Mouse (Mus musculus) spleen, postnatal 36 days (tissue): Measurements from ENCODE around the gene Gm525.
"Not testable (repeated sequence)": the region's sequence is repeated elsewhere in the genome, so short reads cannot be mapped to it uniquely, and the experiment has no call there.

ENCODE experiments used
- DNase-seq, 2 experiments: peaks; one replicate each; pipeline ENCODE4 v3.0.0; 2022; ENCODE audit warnings: low spot score in 2 of 2, mixed read lengths in 1 of 2

Gene Gm525

DNA sequence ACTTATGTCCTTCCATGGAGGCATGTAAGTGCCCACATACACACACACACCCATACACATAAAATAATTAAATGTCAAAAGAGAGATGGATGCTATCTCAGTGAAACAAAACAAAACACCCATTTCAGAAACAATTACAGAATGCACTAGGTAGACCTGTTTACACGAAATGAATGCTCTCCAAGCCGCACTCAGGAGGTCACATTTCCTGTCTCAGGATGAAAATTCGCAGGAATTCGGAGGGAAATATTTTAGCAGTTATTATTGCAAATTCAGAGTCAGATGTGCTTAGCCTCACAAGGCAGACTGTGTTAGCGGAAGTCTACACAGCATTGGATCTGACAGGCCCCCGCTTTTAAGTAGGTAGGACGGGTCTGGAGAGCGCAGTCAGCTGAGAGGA is at the start of gene Gm525:
TSS of gene Gm525 (plus strand) at position 301 of the 400 bp plus-strand sequence.
- no peak for DNase-seq

DNA sequence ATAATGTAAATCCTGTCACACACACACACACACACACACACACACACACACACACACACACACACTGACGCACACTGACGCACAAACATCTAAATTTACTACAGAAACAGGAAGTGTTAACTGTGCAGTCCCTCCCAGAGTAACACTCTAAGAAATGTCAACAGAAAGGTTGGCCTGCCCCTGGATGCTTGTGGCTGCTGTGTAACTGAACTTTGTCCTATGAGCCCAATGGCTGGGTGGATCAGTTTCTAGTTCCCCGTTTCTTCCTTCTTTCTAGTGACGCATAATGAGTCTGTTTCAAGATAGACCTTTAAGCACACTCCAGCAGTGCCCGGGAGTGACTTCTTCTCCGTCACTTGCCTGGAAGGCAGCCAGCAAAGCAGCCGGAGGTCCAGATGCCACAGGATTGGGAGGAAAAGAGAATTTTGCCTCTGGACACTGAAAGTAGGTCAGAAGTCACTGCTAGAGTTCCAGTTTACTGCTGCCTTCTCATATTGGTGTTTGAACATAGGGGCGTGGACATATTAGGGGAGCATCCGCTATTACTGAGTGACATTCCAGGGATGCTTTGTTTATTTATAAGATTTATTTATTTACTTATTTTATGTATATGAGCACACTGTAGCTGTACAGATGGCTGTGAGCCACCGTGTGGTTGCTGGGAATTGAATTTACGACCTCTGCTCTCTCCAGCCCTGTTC is 49.3 kb upstream of the Gm525 start:
- peak; percentile 84 to 88 for DNase-seq

DNA sequence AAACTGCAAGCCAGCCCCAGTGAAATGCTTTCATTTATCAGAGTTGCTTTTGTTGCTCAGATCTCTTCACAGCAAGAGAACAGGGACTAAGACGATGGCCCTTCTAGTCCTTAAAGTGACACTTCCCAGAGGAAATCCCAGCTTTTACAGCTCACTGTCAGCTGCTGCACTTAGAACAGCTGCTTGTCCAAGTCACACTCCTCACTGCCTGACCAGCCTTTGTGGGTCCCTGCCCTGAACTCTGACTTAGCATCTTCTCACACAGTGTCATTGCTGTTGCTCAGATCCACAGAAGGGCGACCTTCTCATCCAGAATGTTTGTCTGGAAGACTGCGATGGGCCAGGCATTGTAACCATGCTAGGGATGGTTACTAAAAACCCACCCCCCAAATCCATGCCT is 48.0 kb upstream of the Gm525 start:
- DNase-seq = no peak

DNA sequence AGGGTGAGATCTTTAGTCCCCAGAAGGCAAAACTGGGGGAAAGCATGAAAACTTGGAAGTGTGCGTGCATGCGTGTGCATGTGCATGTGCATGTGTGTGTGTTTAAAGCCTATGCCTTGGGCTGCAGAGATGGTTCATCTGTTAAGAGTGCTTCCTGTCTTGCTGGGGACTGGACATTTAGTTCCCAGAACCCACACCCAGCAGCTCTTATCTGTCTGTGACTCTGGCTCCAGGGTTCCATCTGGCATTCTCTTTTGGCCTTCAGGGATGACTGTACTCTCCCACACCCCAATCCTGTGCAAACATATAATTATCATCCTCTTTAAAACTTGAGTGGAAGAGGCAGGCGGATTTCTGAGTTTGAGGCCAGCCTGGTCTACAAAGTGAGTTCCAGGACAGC is 47.5 kb upstream of the Gm525 start:
- DNase-seq = no peak

DNA sequence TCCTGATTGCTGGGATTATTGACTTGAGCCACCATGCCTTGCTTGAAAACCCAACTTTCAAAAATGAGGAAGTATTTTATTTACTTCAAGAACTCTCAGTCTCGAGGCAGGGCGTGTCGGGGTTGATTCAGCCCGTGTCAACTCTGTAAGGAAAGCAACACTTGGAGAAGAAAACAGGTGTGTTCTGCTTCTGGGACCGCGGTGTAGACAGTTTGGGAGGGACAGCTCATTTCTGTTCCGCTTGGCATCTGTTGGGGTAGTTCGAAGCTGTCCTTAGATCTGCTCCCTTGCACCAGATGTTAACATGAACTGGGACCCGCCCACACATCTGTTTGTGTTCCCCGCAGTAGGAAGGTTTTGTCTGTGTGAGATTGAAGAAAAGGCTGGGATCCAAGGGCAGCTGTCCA is 45.7 kb upstream of the Gm525 start:
- DNase-seq = peak; percentile 82 to 86

DNA sequence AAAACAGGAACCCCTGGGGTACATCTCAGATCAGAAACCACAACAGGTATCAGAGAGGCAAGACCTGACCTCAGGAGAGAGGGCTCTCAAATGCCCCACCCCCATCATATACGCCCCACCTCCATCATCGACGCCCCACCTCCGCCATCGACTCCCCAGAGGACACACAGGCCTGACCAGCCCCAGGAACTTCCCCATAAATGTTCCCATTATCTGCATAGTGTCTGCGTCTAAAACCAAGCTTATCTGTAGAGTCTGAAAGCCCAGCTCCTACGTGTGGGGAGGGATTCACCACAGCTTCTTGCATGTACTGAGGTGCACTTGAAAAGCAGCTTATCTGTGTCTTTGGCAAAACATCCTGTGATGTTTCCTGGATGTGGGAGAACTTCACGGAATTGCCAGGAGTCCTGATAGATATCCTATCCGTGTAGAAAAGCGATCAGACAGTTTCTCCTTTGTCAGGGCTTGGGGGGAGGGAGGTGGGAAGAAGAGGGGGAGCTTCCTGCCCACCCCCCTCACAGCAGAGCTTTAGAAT is 44.7 kb upstream of the Gm525 start:
- peak; percentile 91 to 92 for DNase-seq

DNA sequence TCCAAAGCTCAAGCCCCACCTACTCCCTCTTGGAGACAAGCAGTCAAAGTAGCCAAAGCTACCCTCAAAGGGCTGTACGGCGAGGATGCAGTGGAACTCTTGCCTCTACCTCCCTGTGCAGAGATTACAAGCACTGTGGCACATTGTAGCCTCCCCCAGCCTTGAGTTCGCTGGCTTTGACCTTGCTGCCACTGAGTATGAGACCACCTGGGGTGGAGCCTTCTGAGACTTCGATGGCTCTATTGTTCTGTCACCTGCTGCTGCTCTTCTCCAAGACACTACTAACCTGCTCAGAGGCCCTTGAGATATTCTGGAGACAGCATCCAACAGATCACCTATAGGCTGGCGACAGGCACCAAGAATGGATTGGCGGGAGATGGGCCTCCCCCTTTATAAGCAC is 43.1 kb upstream of the Gm525 start:
- no peak for DNase-seq

DNA sequence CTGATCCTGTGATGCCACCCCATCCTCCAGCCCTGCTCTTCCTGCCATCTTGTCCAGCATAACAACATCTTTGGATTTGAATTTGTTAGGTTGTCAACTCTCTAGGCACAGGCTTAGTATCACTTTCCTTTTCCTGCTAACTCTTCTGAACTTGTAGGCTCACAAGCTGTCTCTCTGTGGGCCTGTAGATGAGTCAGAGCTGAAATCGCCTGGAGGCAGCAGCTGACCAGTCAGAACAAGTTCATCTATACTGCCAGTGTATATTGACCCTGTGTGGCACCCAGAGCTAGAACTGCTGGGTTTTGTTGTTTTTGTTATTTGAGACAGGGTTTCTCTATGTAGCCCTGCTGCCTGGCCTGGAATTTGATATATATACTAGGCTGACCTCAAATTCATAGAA is 42.5 kb upstream of the Gm525 start:
- no peak for DNase-seq

DNA sequence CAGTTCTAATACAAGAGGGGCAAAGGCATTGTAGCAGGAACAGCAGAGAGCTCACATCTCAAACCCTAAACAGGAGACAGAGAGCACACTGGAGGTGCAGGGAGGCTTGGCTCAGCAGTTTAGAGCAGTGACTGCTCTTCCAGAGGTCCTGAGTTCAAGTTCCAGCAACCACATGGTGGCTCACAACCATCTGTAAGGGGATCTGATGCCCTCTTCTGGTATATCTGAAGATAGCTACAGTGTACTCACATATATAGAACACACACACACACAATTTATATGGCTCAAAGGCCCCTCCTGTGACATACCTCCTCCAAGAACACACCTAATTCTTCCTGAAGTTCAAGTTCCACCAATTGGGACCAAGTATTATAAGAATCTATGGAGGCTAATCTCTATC is 39.0 kb upstream of the Gm525 start:
- no peak for DNase-seq

DNA sequence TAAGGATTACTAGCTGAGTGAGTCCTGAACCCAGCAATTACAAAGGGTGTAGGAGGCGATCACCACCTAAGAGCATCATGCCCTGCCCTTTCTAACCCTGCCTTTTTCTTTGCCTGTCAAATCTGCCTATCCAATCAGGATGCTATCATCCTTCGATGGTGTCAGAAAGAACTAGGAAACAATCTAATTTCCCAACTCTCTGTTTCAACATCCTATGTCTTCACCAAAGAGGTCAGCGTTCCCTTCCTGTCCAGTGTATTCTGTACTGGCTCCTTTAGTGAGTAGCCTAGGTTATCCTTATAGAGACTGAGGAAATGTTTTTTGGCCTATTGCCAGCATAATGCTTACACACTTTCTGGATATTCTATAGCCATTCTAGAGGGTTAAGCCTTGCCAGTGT is 38.1 kb upstream of the Gm525 start:
- no peak for DNase-seq

DNA sequence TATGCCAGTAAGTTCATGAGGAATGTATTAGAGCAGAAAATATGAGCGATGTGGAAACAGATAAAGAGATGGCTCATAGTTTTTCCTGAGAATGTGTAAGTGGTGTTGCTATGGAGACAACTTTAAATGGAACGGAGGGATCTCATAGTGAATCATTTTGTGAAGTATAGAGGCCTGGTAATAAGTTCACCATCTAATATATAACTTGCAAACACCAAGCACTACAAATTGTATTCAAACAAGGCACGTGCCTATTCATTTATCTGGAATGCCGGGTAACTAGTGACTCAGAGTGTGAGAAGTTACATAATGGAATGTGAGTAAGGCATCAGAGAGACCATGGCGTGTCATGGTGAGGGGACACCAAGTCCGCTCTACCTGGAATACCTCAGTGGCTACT is 35.1 kb upstream of the Gm525 start:
- DNase-seq = no peak

DNA sequence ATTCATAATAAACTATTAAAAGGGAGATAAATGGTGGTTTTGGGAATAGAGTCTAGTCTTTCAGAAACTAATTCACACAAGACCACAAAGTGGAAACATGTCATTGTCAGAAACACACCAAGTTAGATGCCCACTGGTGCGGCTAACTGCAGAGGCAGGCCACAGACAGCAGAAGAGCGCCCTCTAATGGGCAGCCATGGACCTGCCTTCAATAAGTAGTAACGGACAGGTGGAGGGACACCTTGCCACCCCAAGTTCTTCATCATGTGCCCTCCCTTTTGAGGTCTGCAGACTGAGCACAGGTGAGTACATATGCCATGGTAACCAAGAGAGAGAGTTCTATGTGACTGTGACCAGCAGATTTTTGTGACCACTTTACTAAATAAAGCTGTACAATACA is 34.3 kb upstream of the Gm525 start:
- DNase-seq = peak; percentile 70 to 74

DNA sequence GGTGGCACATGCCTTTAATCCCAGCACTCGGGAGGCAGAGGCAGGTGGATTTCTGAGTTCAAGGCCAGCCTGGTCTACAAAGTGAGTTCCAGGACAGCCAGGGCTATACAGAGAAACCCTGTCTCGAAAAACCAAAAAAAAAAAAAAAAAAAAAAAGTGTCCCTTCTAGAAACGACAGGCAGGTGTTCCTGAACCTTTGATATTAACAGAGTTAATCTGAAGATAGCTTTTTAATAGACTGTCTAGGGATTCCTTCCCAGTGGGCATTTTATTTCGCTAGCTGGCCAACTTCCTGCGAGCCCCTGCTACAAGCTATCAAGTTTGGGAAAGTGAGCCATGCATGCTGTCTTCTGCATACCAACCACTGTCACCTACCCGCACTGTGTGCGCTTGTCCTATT is 32.6 kb upstream of the Gm525 start:
- DNase-seq = not testable (repeated sequence)

DNA sequence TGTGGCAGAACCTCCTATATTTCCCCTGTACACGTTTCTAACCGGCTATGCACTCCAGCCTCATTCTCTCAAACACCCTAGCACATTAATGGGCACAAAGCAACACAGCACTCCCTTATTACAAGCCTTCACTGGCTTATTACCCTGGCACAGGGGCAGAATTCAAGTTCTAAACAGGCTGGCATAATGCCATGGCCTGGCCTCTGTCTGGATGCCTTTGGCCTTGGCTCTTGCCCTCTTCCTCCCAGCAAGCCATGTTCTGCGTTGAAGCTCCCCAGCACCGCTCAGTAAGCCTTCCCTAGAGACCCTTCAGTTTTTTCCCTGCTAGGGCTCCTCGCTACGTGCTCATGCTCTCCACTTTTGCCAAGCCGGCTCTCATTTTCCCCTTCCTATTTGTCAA is 30.6 kb upstream of the Gm525 start:
- DNase-seq = no peak

DNA sequence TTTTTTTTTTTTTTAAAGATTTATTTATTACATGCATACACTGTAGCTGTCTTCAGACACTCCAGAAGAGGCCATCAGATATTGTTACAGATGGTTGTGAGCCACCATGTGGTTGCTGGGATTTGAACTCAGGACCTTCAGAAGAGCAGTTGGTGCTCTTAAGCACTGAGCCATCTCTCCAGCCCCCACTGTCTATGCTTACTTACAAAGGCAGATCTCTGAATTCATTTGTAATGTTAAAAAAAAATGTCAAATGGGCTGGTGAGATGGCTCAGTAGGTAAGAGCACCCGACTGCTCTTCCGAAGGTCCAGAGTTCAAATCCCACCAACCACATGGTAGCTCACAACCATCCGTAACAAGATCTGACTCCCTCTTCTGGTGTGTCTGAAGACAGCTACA is 28.1 kb upstream of the Gm525 start:
- DNase-seq = not testable (repeated sequence)

DNA sequence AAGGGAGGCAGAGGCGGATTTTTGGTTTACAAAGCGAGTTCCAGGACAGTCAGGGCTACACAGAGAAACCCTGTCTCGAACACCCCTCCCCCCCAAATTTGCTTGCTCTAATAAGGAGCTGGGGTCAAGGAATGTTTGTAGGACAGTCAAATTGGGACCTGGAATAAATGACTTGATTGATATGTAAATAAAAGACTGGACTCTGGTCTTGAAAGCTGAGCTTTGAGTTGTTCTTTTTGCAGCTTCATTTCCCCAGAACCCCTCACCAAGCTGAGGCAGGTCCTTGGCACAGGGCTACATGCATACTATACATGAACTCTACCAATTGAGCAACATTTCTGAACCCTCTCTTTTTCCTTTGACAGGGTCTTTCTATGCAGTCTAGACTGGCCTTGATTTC is 27.6 kb upstream of the Gm525 start:
- DNase-seq = no peak

DNA sequence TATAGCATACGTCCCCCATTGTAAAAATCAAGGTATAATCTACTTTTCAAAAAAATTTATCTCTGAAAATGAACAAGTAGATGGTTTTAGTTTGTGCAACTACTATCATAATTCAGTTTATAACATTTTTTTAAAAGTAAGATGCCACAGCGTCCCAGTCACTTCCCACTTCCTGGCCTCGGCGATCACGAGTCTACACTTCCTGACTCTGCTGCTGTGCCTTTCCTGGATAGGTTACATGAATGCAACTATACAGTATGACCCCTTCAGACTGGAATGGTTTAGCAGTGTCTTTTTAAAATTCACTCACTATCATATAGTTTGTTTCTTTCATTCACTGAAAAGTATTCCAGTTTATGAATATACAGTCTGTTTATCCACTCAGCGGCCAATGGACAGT is 21.9 kb upstream of the Gm525 start:
- no peak for DNase-seq

DNA sequence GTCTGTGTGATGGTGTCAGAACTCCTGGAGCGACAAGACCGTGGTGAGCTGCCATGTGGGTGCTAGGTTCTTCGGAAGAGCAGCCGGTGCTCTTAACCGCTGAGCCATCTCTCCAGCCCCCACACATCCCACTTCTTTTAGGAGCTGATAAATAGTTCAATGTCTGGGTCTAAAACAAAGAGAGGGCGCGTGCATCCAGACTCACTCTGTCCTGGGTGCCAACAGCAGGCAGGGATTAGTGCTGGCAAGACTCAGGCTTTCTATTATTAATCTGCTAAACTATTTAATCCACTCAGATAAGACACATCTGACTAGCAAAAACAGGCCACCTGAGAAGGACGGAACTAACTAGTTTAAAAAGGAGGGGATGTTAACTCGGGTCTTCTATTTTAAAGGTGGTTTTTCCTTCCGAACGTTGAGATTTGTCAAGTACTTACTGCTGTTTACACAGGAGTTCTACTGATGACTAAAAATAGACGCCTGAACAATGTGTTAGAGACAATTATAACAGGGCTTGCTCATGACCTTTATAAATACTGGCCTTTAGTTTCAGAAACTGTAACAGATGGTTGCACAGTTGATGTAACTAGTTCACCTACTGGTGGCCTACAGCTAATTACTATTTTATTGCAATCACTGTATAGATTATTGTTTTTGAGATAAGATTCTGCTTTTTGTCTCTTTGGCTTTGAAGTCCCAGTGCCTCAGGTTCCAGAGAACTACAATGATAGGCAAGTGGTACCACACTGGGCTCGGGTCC is 17.5 kb upstream of the Gm525 start:
- DNase-seq = no peak

DNA sequence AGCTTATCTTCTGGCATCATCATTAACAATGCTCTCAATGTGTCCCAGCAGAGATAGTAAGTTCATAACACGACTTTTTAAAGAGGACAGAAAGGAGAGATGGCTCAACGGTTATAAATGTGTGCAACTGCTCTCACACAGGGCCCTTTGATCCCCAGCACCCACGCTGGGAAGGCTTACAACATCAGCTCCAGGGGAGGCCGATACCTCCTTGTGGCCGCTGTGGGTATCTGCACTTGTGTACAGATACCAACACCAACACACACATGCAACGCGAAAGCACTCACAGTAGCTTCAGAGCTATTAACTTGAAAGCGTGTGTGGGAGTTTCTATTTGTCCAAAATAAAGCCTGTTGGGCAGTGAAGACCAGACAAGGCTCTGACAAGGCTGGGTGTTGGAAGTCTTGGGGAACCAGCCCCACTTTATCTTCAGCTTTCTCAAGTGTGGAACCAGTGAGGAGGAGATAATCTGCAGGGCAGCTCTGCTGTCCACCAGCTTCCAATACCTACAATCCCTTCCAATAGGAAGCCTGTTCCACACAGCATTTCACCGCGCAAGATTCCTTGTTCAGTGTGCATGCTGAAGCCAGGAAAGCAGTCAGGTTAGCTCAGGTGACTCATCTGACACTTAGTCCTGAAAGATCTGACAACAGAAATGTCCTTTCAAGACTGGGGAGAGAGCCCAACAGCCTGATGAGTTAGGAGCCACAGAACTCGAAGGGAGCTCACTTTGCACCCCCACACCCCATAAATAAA is 14.9 kb upstream of the Gm525 start:
- no peak for DNase-seq

DNA sequence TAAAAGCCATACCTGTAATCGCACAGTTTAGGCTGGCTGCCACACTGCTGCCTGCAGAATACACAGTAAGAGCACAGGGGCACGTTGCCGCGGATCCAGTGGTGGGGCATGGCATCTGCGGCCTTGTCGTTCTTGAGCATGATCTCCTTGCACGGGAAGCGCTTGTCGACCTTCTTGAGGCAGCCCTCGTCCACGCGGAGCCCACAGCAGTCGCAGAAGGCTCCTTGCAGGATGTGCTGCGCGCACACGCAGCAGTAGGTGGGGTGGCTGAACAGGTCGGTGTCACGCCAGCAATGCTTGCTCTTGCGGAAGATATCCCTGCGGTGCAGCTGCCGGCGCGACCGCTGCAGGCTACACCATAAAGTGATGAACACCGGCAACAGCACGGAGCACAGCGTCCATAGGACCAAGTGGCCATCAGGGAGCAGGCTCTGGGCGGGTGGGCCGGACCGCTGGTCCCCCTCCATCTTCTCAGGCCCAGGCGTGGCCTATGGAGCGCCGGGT is 13.7 kb upstream of the Gm525 start:
- peak; percentile 30 to 52 for DNase-seq

DNA sequence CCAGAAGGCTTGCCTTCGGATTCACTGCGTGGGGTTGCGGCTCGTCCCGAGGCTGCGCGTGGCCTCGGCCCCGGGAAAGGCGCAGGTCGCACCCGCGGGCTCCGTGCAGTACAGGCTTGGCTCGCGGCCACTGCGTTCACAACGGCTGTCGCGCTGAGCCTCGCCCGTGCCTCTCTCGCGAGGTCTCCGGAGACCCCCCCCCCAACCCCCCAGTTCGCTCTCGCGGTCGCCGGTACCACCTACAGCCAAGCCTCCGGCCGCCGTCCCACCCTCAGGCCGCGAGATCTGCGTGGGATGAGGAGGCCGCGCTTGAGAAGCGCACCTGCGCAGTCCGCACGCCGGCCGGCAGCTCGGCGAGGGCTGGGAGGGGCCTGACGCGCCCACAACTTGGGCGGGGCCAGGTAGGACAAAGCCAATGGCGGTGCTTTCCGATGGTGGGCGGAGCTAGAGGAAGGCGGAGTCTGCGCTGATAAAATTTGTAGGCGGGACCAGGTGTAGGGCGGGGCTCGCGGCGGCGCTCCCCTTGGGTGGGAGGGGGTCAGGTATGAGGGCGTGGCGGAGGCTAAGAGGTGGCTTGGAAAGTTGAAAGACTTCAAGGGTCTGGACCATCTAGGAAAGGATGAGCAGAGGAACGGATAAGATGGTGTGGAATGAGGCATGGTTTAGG is 13.1 kb upstream of the Gm525 start:
- DNase-seq = peak; percentile 92 to 93

DNA sequence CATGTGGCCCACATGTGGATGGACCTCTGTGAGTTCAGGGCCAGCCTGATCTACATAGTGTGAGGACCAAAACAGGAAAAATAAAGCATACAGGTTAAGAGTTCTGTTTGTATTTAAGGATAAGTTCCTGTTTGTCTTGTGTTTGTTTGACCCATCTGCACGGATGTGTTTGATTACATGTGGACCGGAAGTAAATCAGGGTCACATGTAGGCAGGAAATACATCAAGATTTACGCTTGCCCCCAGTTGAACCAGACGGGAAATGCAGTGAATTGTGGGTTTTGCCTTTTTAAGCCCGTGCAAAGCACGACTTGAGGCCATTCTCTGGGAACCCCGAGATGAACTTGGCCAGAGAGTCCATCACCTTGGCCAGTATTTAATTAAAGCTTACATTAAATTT is 12.3 kb upstream of the Gm525 start:
- DNase-seq = no peak
